Mouse (Mus musculus) embryonic fibroblast, embryonic 13.5 days (primary cell): ENCODE data around the gene Kdsr.

Experiments used
- CTCF ChIP-seq: IDR thresholded peaks from 2 replicates; pipeline ENCODE4 v1.5.1; 2011; ENCODE audit warnings: mild to moderate bottlenecking, control low read depth, low read length, moderate library complexity, borderline replicate concordance; ENCODE audit not compliant: insufficient read depth
- POLR2A ChIP-seq: IDR thresholded peaks from 2 replicates; pipeline ENCODE4 v1.6.1; 2011; ENCODE audit warnings: low read depth, mild to moderate bottlenecking, control low read depth, low read length, moderate library complexity

- TF ChIP-seq CTCF: no peak
- no peak for TF ChIP-seq POLR2A
These were observed 63.9 kb downstream of the Kdsr start for GRCm38 (mm10) chr1:106695649-106696048.
